ENCODE assay signal across 11 mouse cellular contexts in the genomic region with DNA sequence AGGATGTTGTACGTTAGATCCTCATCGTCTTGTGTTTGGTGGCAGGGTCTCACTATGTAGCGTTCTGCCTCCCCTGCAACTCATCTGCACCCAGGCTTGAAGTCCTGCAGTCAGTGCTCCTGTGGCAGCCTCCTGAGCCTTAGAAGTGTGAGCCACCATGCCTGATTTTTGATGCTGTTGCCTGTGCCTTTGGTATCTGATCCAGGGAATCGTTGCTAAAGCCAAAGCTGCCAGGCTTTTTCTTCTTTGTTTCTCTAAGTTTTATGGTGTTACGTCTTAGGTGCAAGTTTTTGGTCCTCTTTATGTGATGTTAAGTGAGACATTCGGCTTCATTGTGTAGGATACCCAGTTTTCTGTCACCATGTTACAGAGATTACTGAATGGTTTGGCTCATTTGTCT. TPM values are rescaled to one million over a fixed set of nuclear protein-coding genes. Genes with fewer than 3 reads are reported as not detected.
DNase-seq lines count a peak whose midpoint lies in the region; ATAC-seq and TF ChIP-seq lines count a peak whose summit lies in the region.
"Had no signal": no experiment of that assay in that cellular context is flagged by ENCODE, and none has a peak within 500 bp of the region (broad histone marks: within the 10 kb centered on the region; RNA-seq: fewer than 3 reads in every experiment).

No protein-coding gene starts in this region.

- H3K4me3 ChIP-seq in heart, postnatal 0 days (ENCODE audit: low read depth, low read length) = no peak overlapping the region
- peak overlapping the region; percentile 27; the same call in 1 of the 2 replicates for H3K4me3 ChIP-seq in midbrain, embryonic 10.5 days
- H3K4me3 ChIP-seq in midbrain, embryonic 14.5 days (replicated peaks; ENCODE audit: low read depth, low read length) = no peak overlapping the region
- H3K4me3 ChIP-seq in embryonic facial prominence, embryonic 10.5 days = peak overlapping the region; percentile 29; the same call in 1 of the 2 replicates
- peak overlapping the region; percentile 22 to 78; a peak in 3 of 4 replicates for H3K4me3 ChIP-seq in liver, embryonic 14.5 days (ENCODE audit: insufficient read depth in 1 of 2, low read depth in 2 of 2, low read length in 2 of 2)

- no peak for DNase-seq in heart, postnatal 0 days (ENCODE audit: low spot score)
- no peak for DNase-seq in heart, adult 8-10 months (ENCODE audit: low spot score)
- DNase-seq in midbrain, embryonic 10.5 days (ENCODE audit: low spot score) = no peak
- DNase-seq in midbrain, embryonic 14.5 days = no peak
- no peak for DNase-seq in embryonic facial prominence, embryonic 10.5 days (ENCODE audit: low spot score)
- no peak for DNase-seq in liver, embryonic 14.5 days (ENCODE audit: low read depth in 3 of 3, low spot score in 3 of 3)
- no peak for DNase-seq in layer of hippocampus, adult 18-20 months (ENCODE audit: low spot score in 2 of 2)
- no peak for DNase-seq in left cerebral cortex, postnatal 10 days (ENCODE audit: extremely low spot score in 1 of 2, low spot score in 2 of 2)
- DNase-seq: heart, postnatal 10 days had no signal

- H3K36me3 ChIP-seq in heart, postnatal 0 days (replicated peaks; ENCODE audit: control insufficient read depth, insufficient read depth, low read length) = no peaks in the 10 kb centered on the region
- H3K36me3 ChIP-seq in midbrain, embryonic 10.5 days = peaks cover 28% of the 10 kb centered on the region
- no peaks in the 10 kb centered on the region for H3K36me3 ChIP-seq in midbrain, embryonic 14.5 days (ENCODE audit: control insufficient read depth, insufficient read depth, low read length)
- H3K36me3 ChIP-seq in embryonic facial prominence, embryonic 10.5 days (replicated peaks) = peaks cover 23% of the 10 kb centered on the region
- H3K36me3 ChIP-seq in liver, embryonic 14.5 days (replicated peaks; ENCODE audit: control insufficient read depth, insufficient read depth, low read depth) = peaks cover 30% of the 10 kb centered on the region

- no peak for TF ChIP-seq CTCF in heart, postnatal 0 days (IDR thresholded peaks at IDR 0.05; ENCODE audit: low read depth)
- TF ChIP-seq CTCF in liver, embryonic 14.5 days (IDR thresholded peaks at IDR 0.05; ENCODE audit: low read depth) = no peak

- H3K9ac ChIP-seq in heart, postnatal 0 days (replicated peaks; ENCODE audit: low read depth, low read length) = no peak overlapping the region
- H3K9ac ChIP-seq in midbrain, embryonic 14.5 days (replicated peaks; ENCODE audit: low read length) = no peak overlapping the region
- peak overlapping the region; percentile 45 for H3K9ac ChIP-seq in liver, embryonic 14.5 days (replicated peaks)

- no peak for TF ChIP-seq EP300 in heart, postnatal 0 days (IDR thresholded peaks at IDR 0.05; ENCODE audit: low read depth)
- TF ChIP-seq EP300 in liver, embryonic 14.5 days (IDR thresholded peaks at IDR 0.05; ENCODE audit: low read depth) = no peak

- no peak overlapping the region for H3K27ac ChIP-seq in heart, postnatal 0 days (ENCODE audit: low read depth)
- H3K27ac ChIP-seq in midbrain, embryonic 10.5 days (replicated peaks) = no peak overlapping the region
- no peak overlapping the region for H3K27ac ChIP-seq in midbrain, embryonic 14.5 days (replicated peaks; ENCODE audit: low read depth, low read length)
- no peak overlapping the region for H3K27ac ChIP-seq in embryonic facial prominence, embryonic 10.5 days (replicated peaks)
- H3K27ac ChIP-seq in liver, embryonic 14.5 days = no peak overlapping the region
- H3K27ac ChIP-seq: kidney, postnatal 0 days had no signal

- H3K27me3 ChIP-seq in heart, postnatal 0 days (ENCODE audit: control insufficient read depth, insufficient read depth, low read length) = no peaks in the 10 kb centered on the region
- H3K27me3 ChIP-seq in midbrain, embryonic 10.5 days (ENCODE audit: low read depth, poor library complexity, severe bottlenecking) = no peaks in the 10 kb centered on the region
- no peaks in the 10 kb centered on the region for H3K27me3 ChIP-seq in midbrain, embryonic 14.5 days (ENCODE audit: control insufficient read depth, insufficient read depth, low read length)
- no peaks in the 10 kb centered on the region for H3K27me3 ChIP-seq in embryonic facial prominence, embryonic 10.5 days (replicated peaks; ENCODE audit: low read depth, poor library complexity, severe bottlenecking)
- H3K27me3 ChIP-seq in liver, embryonic 14.5 days (ENCODE audit: control insufficient read depth, insufficient read depth, low read length) = no peaks in the 10 kb centered on the region

- H3K4me2 ChIP-seq in heart, postnatal 0 days (ENCODE audit: low read depth, low read length) = peak overlapping the region; percentile 0; the same call in 1 of the 2 replicates
- H3K4me2 ChIP-seq in midbrain, embryonic 14.5 days (ENCODE audit: low read length) = no peak overlapping the region
- H3K4me2 ChIP-seq in liver, embryonic 14.5 days (ENCODE audit: low read depth) = peak overlapping the region; percentile 94

- no peak for ATAC-seq in heart, postnatal 0 days (ENCODE audit: insufficient read depth, low read depth)
- ATAC-seq in midbrain, embryonic 14.5 days (ENCODE audit: low FRiP score, low TSS enrichment) = no peak
- no peak for ATAC-seq in liver, embryonic 14.5 days (ENCODE audit: insufficient read depth)
- ATAC-seq: activated CD4-positive, CD25-positive, alpha-beta regulatory T cell, adult 4 months had no signal

- peaks cover 6% of the 10 kb centered on the region; the same call in 1 of the 2 replicates for H3K4me1 ChIP-seq in heart, postnatal 0 days (ENCODE audit: control insufficient read depth, insufficient read depth)
- peaks cover 25% of the 10 kb centered on the region for H3K4me1 ChIP-seq in midbrain, embryonic 10.5 days
- H3K4me1 ChIP-seq in midbrain, embryonic 14.5 days (ENCODE audit: control insufficient read depth, insufficient read depth, low read length) = peaks cover 6% of the 10 kb centered on the region; the same call in 1 of the 2 replicates
- H3K4me1 ChIP-seq in embryonic facial prominence, embryonic 10.5 days = peaks cover 18% of the 10 kb centered on the region
- H3K4me1 ChIP-seq in liver, embryonic 14.5 days (replicated peaks; ENCODE audit: control insufficient read depth in 2 of 2, insufficient read depth in 2 of 2, low read length in 1 of 2) = peaks cover 14 to 17% of the 10 kb centered on the region in 2 experiments

- H3K9me3 ChIP-seq in heart, postnatal 0 days (replicated peaks; ENCODE audit: control insufficient read depth, low read length) = no peaks in the 10 kb centered on the region
- no peaks in the 10 kb centered on the region for H3K9me3 ChIP-seq in midbrain, embryonic 10.5 days (replicated peaks)
- no peaks in the 10 kb centered on the region for H3K9me3 ChIP-seq in midbrain, embryonic 14.5 days (ENCODE audit: control insufficient read depth, low read length)
- H3K9me3 ChIP-seq in embryonic facial prominence, embryonic 10.5 days = no peaks in the 10 kb centered on the region
- no peaks in the 10 kb centered on the region for H3K9me3 ChIP-seq in liver, embryonic 14.5 days (ENCODE audit: control insufficient read depth, low read length)

- intact Hi-C loops in left cerebral cortex, postnatal 10 days (cut with DNase I) = loop anchor here (1.0 kb wide), 1 partner anchor 467 kb away; no protein-coding TSS in a partner anchor

- WGBS in heart, postnatal 0 days = 75% methylated on average over 6 of the region's 6 CpGs
- WGBS in midbrain, embryonic 10.5 days = 90% methylated on average over 6 of the region's 6 CpGs
- WGBS in midbrain, embryonic 14.5 days = 80% methylated on average over 6 of the region's 6 CpGs
- WGBS in embryonic facial prominence, embryonic 10.5 days = 89% methylated on average over 6 of the region's 6 CpGs
- WGBS in liver, embryonic 14.5 days (ENCODE audit: insufficient replicate concordance) = 83% methylated on average over 6 of the region's 6 CpGs

RNA-seq across cellular contexts. Expression of gene Kif11, which starts 2.6 kb away (rescaled TPM):
- total RNA-seq in heart, postnatal 0 days (2014; rRNA removed; ENCODE audit: low replicate concordance) = 31.4 and 41.5 TPM in 2 replicates
- 10.4 and 10.8 TPM in 2 replicates for polyA plus RNA-seq in heart, postnatal 0 days (2015; fragmentation: Nextera tagmentation; extraction: Ambion mirVana)
- under 1 TPM; 0.19 to 0.80 (median 0.44) TPM for total RNA-seq in heart, adult 8-10 months (2022)
- 92.7 and 92.9 TPM in 2 replicates for polyA plus RNA-seq in midbrain, embryonic 10.5 days (2016; fragmentation: Nextera tagmentation; extraction: Ambion mirVana)
- polyA plus RNA-seq in midbrain, embryonic 14.5 days (2014; fragmentation: Nextera tagmentation; extraction: Ambion mirVana) = 7.4 and 16.4 TPM in 2 replicates
- 86.0 and 87.4 TPM in 2 replicates for polyA plus RNA-seq in embryonic facial prominence, embryonic 10.5 days (2016; fragmentation: Nextera tagmentation; extraction: Ambion mirVana)
- 23.0 and 35.8 TPM in 2 replicates for polyA plus RNA-seq in liver, embryonic 14.5 days (2012; rRNA removed)
- polyA plus RNA-seq in liver, embryonic 14.5 days (2014; fragmentation: Nextera tagmentation; extraction: Ambion mirVana) = 53.2 and 55.6 TPM in 2 replicates
- total RNA-seq in layer of hippocampus, adult 18-20 months (2021) = under 1 TPM; 0.57 to 0.63 TPM
- total RNA-seq in left cerebral cortex, postnatal 10 days (2021) = 1 to 10 TPM; 3.2 to 3.3 TPM

RNA-seq across cellular contexts. Expression of gene Ide, which starts 41.2 kb away (rescaled TPM):
- total RNA-seq in heart, postnatal 0 days (2014; rRNA removed; ENCODE audit: low replicate concordance) = 57.5 and 60.8 TPM in 2 replicates
- 68.0 and 72.6 TPM in 2 replicates for polyA plus RNA-seq in heart, postnatal 0 days (2015; fragmentation: Nextera tagmentation; extraction: Ambion mirVana)
- total RNA-seq in heart, adult 8-10 months (2022) = 100 to 1,000 TPM in 1 of 4 experiments, 10 to 100 TPM in 3; 54.5 to 105 (median 65.6) TPM
- 60.9 and 64.6 TPM in 2 replicates for polyA plus RNA-seq in midbrain, embryonic 10.5 days (2016; fragmentation: Nextera tagmentation; extraction: Ambion mirVana)
- 26.0 and 44.7 TPM in 2 replicates for polyA plus RNA-seq in midbrain, embryonic 14.5 days (2014; fragmentation: Nextera tagmentation; extraction: Ambion mirVana)
- 40.9 and 49.6 TPM in 2 replicates for polyA plus RNA-seq in embryonic facial prominence, embryonic 10.5 days (2016; fragmentation: Nextera tagmentation; extraction: Ambion mirVana)
- 10.0 and 10.6 TPM in 2 replicates for polyA plus RNA-seq in liver, embryonic 14.5 days (2012; rRNA removed)
- polyA plus RNA-seq in liver, embryonic 14.5 days (2014; fragmentation: Nextera tagmentation; extraction: Ambion mirVana) = 31.0 and 31.3 TPM in 2 replicates
- total RNA-seq in layer of hippocampus, adult 18-20 months (2021) = 10 to 100 TPM; 54.9 to 56.5 TPM
- total RNA-seq in left cerebral cortex, postnatal 10 days (2021) = 10 to 100 TPM; 59.3 to 89.4 TPM

RNA-seq across cellular contexts. Expression of gene Hhex, which starts 55.8 kb away (rescaled TPM):
- 1.3 and 5.2 TPM in 2 replicates for total RNA-seq in heart, postnatal 0 days (2014; rRNA removed; ENCODE audit: low replicate concordance)
- 9.8 and 10.0 TPM in 2 replicates for polyA plus RNA-seq in heart, postnatal 0 days (2015; fragmentation: Nextera tagmentation; extraction: Ambion mirVana)
- total RNA-seq in heart, adult 8-10 months (2022) = 1 to 10 TPM; 3.0 to 4.1 (median 3.5) TPM
- 5.4 and 6.9 TPM in 2 replicates for polyA plus RNA-seq in midbrain, embryonic 10.5 days (2016; fragmentation: Nextera tagmentation; extraction: Ambion mirVana)
- polyA plus RNA-seq in midbrain, embryonic 14.5 days (2014; fragmentation: Nextera tagmentation; extraction: Ambion mirVana) = 1.4 and 4.2 TPM in 2 replicates
- 5.3 and 5.7 TPM in 2 replicates for polyA plus RNA-seq in embryonic facial prominence, embryonic 10.5 days (2016; fragmentation: Nextera tagmentation; extraction: Ambion mirVana)
- 10.3 and 10.4 TPM in 2 replicates for polyA plus RNA-seq in liver, embryonic 14.5 days (2012; rRNA removed)
- polyA plus RNA-seq in liver, embryonic 14.5 days (2014; fragmentation: Nextera tagmentation; extraction: Ambion mirVana) = 13.5 and 14.0 TPM in 2 replicates
- total RNA-seq in layer of hippocampus, adult 18-20 months (2021) = 1 to 10 TPM; 1.2 to 1.7 TPM
- 1 to 10 TPM; 2.8 to 3.4 TPM for total RNA-seq in left cerebral cortex, postnatal 10 days (2021)

Comparison
In these comparisons a context has a peak if more than half of its experiments do, and no peak if none do; other contexts are left out.
1. H3K4me3 ChIP-seq: peak in midbrain, embryonic 10.5 days (single experiment), embryonic facial prominence, embryonic 10.5 days (single experiment) and liver, embryonic 14.5 days (2 of 2); none in heart, postnatal 0 days (single experiment) and midbrain, embryonic 14.5 days (single experiment).